Mouse (Mus musculus) myocyte (in vitro differentiated cells): ENCODE results near the gene Insc. TPM values are rescaled to one million over a fixed set of nuclear protein-coding genes. Genes with fewer than 3 reads are reported as not detected.
A peak's percentile ranks its signal among the peaks of the same experiment; 100 is the strongest.
"Not testable (repeated sequence)": the region's sequence is repeated elsewhere in the genome, so short reads cannot be mapped to it uniquely, and the experiment has no call there.

ENCODE experiments used
- H3K27me3 ChIP-seq: one replicate; pipeline ENCODE4 v1.6.1; 2011; ENCODE audit not compliant: control insufficient read depth, insufficient read depth, insufficient read length
- H3K36me3 ChIP-seq: one replicate; pipeline ENCODE4 v1.6.1; 2011; ENCODE audit not compliant: control insufficient read depth, insufficient read depth
- H3K4me2 ChIP-seq: one replicate; pipeline ENCODE4 v1.6.1; 2011; ENCODE audit warnings: low read depth, control low read depth
- H3K4me3 ChIP-seq: one replicate; pipeline ENCODE4 v1.5.1; 2011; ENCODE audit warnings: mild to moderate bottlenecking, control low read depth, moderate library complexity
- H3K79me2 ChIP-seq: one replicate; pipeline ENCODE4 v1.6.1; 2011; ENCODE audit not compliant: control insufficient read depth, insufficient read depth
- H3ac ChIP-seq: one replicate; pipeline ENCODE4 v1.6.1; 2011; ENCODE audit not compliant: control insufficient read depth, insufficient read length
- CEBPB ChIP-seq: IDR thresholded peaks from 2 replicates; pipeline ENCODE4 v1.6.1; 2011; ENCODE audit warnings: mild to moderate bottlenecking, moderate library complexity; ENCODE audit not compliant: poor library complexity, insufficient read depth, severe bottlenecking
- E2F4 ChIP-seq: IDR thresholded peaks from one replicate; pipeline ENCODE4 v1.6.1; 2011; ENCODE audit warnings: mild to moderate bottlenecking, control low read depth, moderate library complexity; ENCODE audit not compliant: insufficient read depth
- MAX ChIP-seq: IDR thresholded peaks from one replicate; pipeline ENCODE4 v1.6.1; 2011; ENCODE audit warnings: low read depth, mild to moderate bottlenecking, control low read depth
- MYOD1 ChIP-seq, 3 experiments: IDR thresholded peaks; one replicate each; pipeline ENCODE4 v1.6.1; 2011; ENCODE audit warnings: control low read depth in 2 of 3, low read depth in 2 of 3, mild to moderate bottlenecking in 2 of 3, moderate library complexity in 1 of 3; ENCODE audit not compliant: insufficient read length in 2 of 3, control insufficient read depth in 1 of 3
- MYOG ChIP-seq, 3 experiments: IDR thresholded peaks; one replicate each; pipeline ENCODE4 v1.6.1; 2011; ENCODE audit warnings: control low read depth in 2 of 3, low read depth in 2 of 3, mild to moderate bottlenecking in 2 of 3; ENCODE audit not compliant: insufficient read length in 2 of 3, control insufficient read depth in 1 of 3, insufficient read depth in 1 of 3
- POLR2A ChIP-seq: IDR thresholded peaks from one replicate; pipeline ENCODE4 v1.6.1; 2011; ENCODE audit warnings: low read depth, mild to moderate bottlenecking, control low read depth, moderate library complexity; ENCODE audit not compliant: insufficient read length
- POLR2AphosphoS2 ChIP-seq: IDR thresholded peaks from one replicate; pipeline ENCODE4 v1.6.1; 2011; ENCODE audit warnings: low read depth, control low read depth; ENCODE audit not compliant: insufficient read length
- REST ChIP-seq: IDR thresholded peaks from one replicate; pipeline ENCODE4 v1.6.1; 2011; ENCODE audit warnings: mild to moderate bottlenecking, control low read depth, moderate library complexity; ENCODE audit not compliant: insufficient read depth, insufficient read length
- SRF ChIP-seq: IDR thresholded peaks from one replicate; pipeline ENCODE4 v1.6.1; 2011; ENCODE audit warnings: low read depth; ENCODE audit not compliant: control insufficient read depth, insufficient read length
- TCF12 ChIP-seq: IDR thresholded peaks from one replicate; pipeline ENCODE4 v1.6.1; 2011; ENCODE audit warnings: mild to moderate bottlenecking, control low read depth; ENCODE audit not compliant: poor library complexity, insufficient read depth, severe bottlenecking
- TCF3 ChIP-seq: IDR thresholded peaks from one replicate; pipeline ENCODE4 v1.6.1; 2011; ENCODE audit warnings: low read depth, control low read depth; ENCODE audit not compliant: insufficient read length
- USF1 ChIP-seq: IDR thresholded peaks from one replicate; pipeline ENCODE4 v1.6.1; 2011; ENCODE audit warnings: low read depth, mild to moderate bottlenecking, control low read depth, moderate library complexity
- polyA plus RNA-seq: library from polyadenylated mRNA; unstranded; fragments of >200 nt; fragmentation: generic; extraction: Trizol; gene quantifications from one replicate; pipeline ENCODE4 v1.2.1, GENCODE M21; 2012; ENCODE audit warnings: missing spikeins

Gene Insc
- polyA plus RNA-seq, 1 experiment, result 0.18 TPM

- no peak for TF ChIP-seq MYOG (IDR thresholded peaks at IDR 0.05; ENCODE audit: control insufficient read depth in 1 of 3, insufficient read depth in 1 of 3, insufficient read length in 2 of 3, low read depth in 2 of 3)
- no peak for TF ChIP-seq REST
- TF ChIP-seq MAX, result no peak
- TF ChIP-seq E2F4, result no peak
- TF ChIP-seq SRF, result no peak
- TF ChIP-seq POLR2A, result no peak
- TF ChIP-seq TCF3, result no peak
- H3ac ChIP-seq, result no peak overlapping the region
- no peak overlapping the region for H3K4me3 ChIP-seq
- H3K4me2 ChIP-seq, result no peak overlapping the region
- H3K36me3 ChIP-seq, result no peaks in the 10 kb centered on the region
- no peaks in the 10 kb centered on the region for H3K79me2 ChIP-seq
- H3K27me3 ChIP-seq, result no peaks in the 10 kb centered on the region
These were observed 33.1 kb upstream of the Insc start for GRCm38 (mm10) chr7:114710419-114710818.

DNA sequence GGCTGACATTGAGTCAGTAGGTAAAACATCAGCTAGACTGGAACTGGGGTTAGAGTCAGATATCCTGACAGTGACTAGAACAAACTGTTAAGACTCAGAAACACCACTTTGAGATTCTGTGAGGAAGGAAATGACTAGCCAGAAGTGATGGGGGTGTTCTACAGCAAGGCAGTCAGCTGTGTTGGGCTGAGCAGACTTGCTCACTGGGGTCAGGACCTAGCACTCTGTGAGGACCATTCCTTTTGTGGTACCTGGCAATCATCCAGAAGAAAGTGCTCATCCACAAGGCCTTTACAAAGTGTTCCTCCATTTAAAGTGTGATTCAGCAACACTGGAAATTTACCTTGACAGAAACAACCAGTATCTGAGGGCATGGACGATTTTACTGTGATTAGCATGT is 31.0 kb upstream of the Insc start:
- H3K4me2 ChIP-seq, result no peak overlapping the region
- H3K4me3 ChIP-seq, result no peak overlapping the region
- TF ChIP-seq POLR2AphosphoS2 (no peak), TCF3 (no peak), REST (no peak), MYOG (IDR thresholded peaks at IDR 0.05; ENCODE audit: control insufficient read depth in 1 of 3, insufficient read depth in 1 of 3, insufficient read length in 2 of 3, low read depth in 2 of 3) (no peak), MYOD1 (IDR thresholded peaks at IDR 0.05; ENCODE audit: control insufficient read depth in 1 of 3, insufficient read length in 2 of 3, low read depth in 2 of 3) (no peak), TCF12 (no peak), E2F4 (no peak), USF1 (no peak), POLR2A (no peak), SRF (no peak), MAX (no peak), CEBPB (no peak)
- no peak overlapping the region for H3ac ChIP-seq
- H3K79me2 ChIP-seq, result no peaks in the 10 kb centered on the region
- no peaks in the 10 kb centered on the region for H3K27me3 ChIP-seq
- H3K36me3 ChIP-seq, result no peaks in the 10 kb centered on the region

GRCm38 (mm10) chr7:114718300-114718699 is 25.2 kb upstream of the Insc start, which contains the start of gene Calcb:
Gene Calcb, plus strand, starts transcription at chr7:114718643.
- H3K79me2 ChIP-seq, result no peaks in the 10 kb centered on the region
- H3K36me3 ChIP-seq, result no peaks in the 10 kb centered on the region
- no peaks in the 10 kb centered on the region for H3K27me3 ChIP-seq
- peak within 1 kb of the TSS; percentile 79 for H3K4me2 ChIP-seq
- no peak within 1 kb of the TSS for H3ac ChIP-seq
- no peak for TF ChIP-seq USF1
- TF ChIP-seq TCF12, result no peak
- no peak within 1 kb of the TSS for H3K4me3 ChIP-seq

GRCm38 (mm10) chr7:114719381-114720131 is 23.9 kb upstream of the Insc start:
- TF ChIP-seq TCF12 (no peak), SRF (no peak), USF1 (no peak), MAX (no peak), POLR2A (no peak), POLR2AphosphoS2 (no peak), MYOD1 (IDR thresholded peaks at IDR 0.05; ENCODE audit: control insufficient read depth in 1 of 3, insufficient read length in 2 of 3, low read depth in 2 of 3) (no peak), REST (no peak), CEBPB (no peak), E2F4 (no peak), TCF3 (no peak), MYOG (IDR thresholded peaks at IDR 0.05; ENCODE audit: control insufficient read depth in 1 of 3, insufficient read depth in 1 of 3, insufficient read length in 2 of 3, low read depth in 2 of 3) (no peak)
- Histone ChIP-seq H3K79me2 (no peaks in the 10 kb centered on the region), H3K36me3 (no peaks in the 10 kb centered on the region), H3K4me2 (peak overlapping the region; percentile 79), H3K27me3 (no peaks in the 10 kb centered on the region), H3ac (no peak overlapping the region), H3K4me3 (no peak overlapping the region)

DNA sequence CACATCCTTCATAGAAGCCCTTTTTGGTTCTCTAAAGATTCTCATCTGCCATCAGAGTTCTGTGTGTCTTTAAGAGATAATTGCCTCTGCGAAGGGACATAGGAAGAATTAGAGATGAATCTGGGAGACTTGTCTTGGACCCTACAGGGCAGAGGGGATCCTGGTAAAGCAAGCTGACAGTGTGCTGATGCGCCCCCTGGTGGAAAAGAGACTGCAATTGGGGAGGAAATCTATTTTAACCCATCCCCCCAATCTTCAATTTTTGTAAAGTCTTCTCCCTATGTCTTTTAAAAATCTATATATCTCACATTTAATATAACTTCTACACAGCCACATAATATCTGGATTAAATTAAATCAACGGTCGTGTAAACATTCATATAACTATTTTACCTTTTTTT is 13.8 kb upstream of the Insc start:
- not testable (repeated sequence) for H3K4me3 ChIP-seq, H3K27me3 ChIP-seq, H3K36me3 ChIP-seq, H3K79me2 ChIP-seq, H3K4me2 ChIP-seq, H3ac ChIP-seq
